Mouse (Mus musculus) liver, embryonic 12.5 days (tissue): ENCODE data around the gene Rims3. TPM values are rescaled to one million over a fixed set of nuclear protein-coding genes. Genes with fewer than 3 reads are reported as not detected.

Experiments
- ATAC-seq: fragments of 200-750 bp; cut with Nextera tagmentation; 2 replicates; pipeline ENCODE4 v1.8.0; 2017; ENCODE audit warnings: moderate number of reproducible peaks, mild to moderate bottlenecking, moderate library complexity
- H3K27ac ChIP-seq: fragments of 300-500 bp; sonication (generic); 2 replicates; pipeline ENCODE4 v1.5.1; 2016; ENCODE audit warnings: mild to moderate bottlenecking
- H3K27me3 ChIP-seq: fragments of 300-500 bp; sonication (generic); replicated peaks from 2 replicates; pipeline ENCODE4 v1.6.1; 2016; ENCODE audit warnings: mild to moderate bottlenecking, moderate library complexity
- H3K36me3 ChIP-seq: fragments of 300-500 bp; sonication (generic); 2 replicates; pipeline ENCODE4 v1.6.1; 2016; ENCODE audit warnings: mild to moderate bottlenecking, moderate library complexity
- H3K4me1 ChIP-seq: fragments of 300-500 bp; sonication (generic); 2 replicates; pipeline ENCODE4 v1.6.1; 2016
- H3K4me2 ChIP-seq: fragments of 300-500 bp; sonication (generic); 2 replicates; pipeline ENCODE4 v1.6.1; 2016; ENCODE audit warnings: mild to moderate bottlenecking, moderate library complexity
- H3K4me3 ChIP-seq: fragments of 300-500 bp; sonication (generic); 2 replicates; pipeline ENCODE4 v1.5.1; 2016; ENCODE audit warnings: mild to moderate bottlenecking, moderate library complexity
- H3K9ac ChIP-seq: fragments of 300-500 bp; sonication (generic); 2 replicates; pipeline ENCODE4 v1.6.1; 2016; ENCODE audit warnings: mild to moderate bottlenecking, moderate library complexity
- H3K9me3 ChIP-seq: fragments of 300-500 bp; sonication (generic); replicated peaks from 2 replicates; pipeline ENCODE4 v1.6.1; 2016; ENCODE audit warnings: mild to moderate bottlenecking, moderate library complexity
- WGBS: fragments of 180-500 bp; shearing (Covaris S2); methylation state at CpG from one replicate; pipeline ENCODE4 v1.1.7; 2016; ENCODE audit not compliant: insufficient replicate concordance; 5-methylcytosine and 5-hydroxymethylcytosine counted together
- polyA plus RNA-seq: library from polyadenylated mRNA; unstranded; fragments of >200 nt; fragmentation: Nextera tagmentation; extraction: Ambion mirVana; gene quantifications from 2 replicates; pipeline ENCODE4 v1.2.1, GENCODE M21; 2016

The Rims3 gene
- 0.23 and 0.30 TPM in 2 replicates for polyA plus RNA-seq

DNA sequence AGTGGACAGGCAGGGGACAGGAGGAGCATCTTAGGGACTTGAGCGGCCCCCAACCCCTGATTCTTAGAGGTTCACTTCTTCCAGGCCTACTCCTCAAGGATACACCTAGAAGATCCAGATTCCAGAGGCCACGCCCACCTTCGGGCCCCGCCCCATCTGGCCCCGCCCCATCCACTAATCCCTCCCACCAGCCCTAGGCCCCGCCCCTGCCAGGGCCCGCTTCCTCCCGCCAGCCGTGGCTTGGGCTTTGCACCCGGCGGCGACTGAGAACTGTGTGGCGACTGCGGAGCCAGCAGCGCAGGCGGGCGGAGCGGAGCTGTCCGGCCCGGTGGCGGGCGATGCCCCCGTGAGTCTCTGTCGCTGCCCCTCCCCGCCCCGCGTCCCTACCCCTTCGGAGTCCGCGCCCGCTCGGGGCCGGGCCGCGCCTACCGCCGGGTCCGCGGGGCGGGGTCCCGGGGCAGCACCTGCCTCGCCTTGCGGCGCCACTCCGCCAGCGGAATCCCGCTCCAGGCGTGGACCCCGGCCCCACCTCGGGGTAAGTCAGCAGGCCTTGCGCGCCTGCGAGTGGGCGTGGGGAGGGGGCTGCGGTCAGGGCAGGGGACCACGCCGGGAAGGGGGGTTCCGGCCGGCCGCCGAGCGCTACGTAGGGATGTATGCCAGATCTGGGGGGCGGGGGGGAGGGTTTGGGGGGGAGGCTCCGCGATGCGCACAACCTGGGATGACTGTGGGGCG is at the start of gene Rims3:
Gene Rims3, plus strand, starts transcription at position 229 of the 732 bp plus-strand sequence.
- ATAC-seq, result peak; percentile 65
- under 1% methylated on average over 57 of the region's 68 CpGs for WGBS
- Histone ChIP-seq H3K27me3 (peaks cover 74% of the 10 kb centered on the region), H3K9ac (peak within 1 kb of the TSS; percentile 61), H3K9me3 (0 out of 2 replicates have a peak, but pooled peaks cover 4% of the 10 kb centered on the region), H3K4me3 (peak within 1 kb of the TSS; percentile 66), H3K4me1 (peaks cover 9% of the 10 kb centered on the region), H3K36me3 (no peaks in the 10 kb centered on the region), H3K27ac (no peak within 1 kb of the TSS), H3K4me2 (peak within 1 kb of the TSS; percentile 96)

DNA sequence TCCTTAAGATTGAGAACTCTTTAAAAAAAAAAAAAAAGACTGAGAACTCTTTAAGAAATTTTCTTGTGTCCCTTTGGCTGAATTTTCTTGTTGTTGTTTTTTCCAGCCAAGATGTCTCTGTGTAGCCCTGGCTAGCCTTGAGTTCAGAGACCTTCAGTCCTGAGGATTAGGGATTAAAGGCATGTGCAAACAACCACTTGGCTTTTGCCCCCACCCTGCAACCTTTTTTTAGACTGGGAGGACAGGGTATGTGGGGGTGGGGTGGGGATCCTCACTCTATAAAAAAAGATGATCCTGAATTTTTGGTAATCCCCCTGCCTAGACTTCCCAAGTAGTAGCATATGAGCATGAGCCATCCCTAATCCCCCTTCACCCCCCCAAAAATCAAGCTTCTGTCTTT is 48.8 kb upstream of the Rims3 start:
- H3K9ac ChIP-seq, result no peak overlapping the region
- 0 out of 2 replicates have a peak, but pooled peaks cover 4% of the 10 kb centered on the region for H3K36me3 ChIP-seq
- H3K27ac ChIP-seq, result no peak overlapping the region; the same call in 1 of the 2 replicates
- peaks cover 28% of the 10 kb centered on the region for H3K4me1 ChIP-seq
- no peak for ATAC-seq
- no peaks in the 10 kb centered on the region for H3K9me3 ChIP-seq
- H3K4me3 ChIP-seq, result no peak overlapping the region
- H3K27me3 ChIP-seq, result no peaks in the 10 kb centered on the region
- H3K4me2 ChIP-seq, result 0 out of 2 replicates have a peak overlapping the region, but pooled peaks have one; percentile 0

DNA sequence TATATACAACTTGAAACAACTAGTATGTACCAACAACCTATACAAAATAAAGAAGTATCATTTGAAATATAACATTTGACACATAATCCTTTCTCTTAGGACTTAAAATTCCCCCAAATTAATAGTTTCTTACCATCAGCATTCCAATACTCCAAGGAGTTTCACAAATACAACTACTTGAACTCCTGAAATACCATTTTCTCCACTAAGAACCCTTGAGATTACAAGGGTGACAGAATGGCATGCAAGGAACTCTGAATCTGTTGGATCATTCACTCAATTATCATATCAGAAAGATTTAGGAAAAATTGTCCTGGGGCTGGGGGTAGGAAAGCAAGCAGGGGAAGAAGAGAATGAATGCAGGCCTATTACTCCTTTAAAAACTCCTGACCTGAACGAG is 40.9 kb upstream of the Rims3 start:
- Histone ChIP-seq H3K36me3 (no peaks in the 10 kb centered on the region), H3K4me2 (peak overlapping the region; percentile 74), H3K4me1 (peaks cover 54% of the 10 kb centered on the region), H3K27ac (no peak overlapping the region), H3K27me3 (no peaks in the 10 kb centered on the region), H3K9me3 (no peaks in the 10 kb centered on the region), H3K4me3 (peak overlapping the region; percentile 62), H3K9ac (no peak overlapping the region)
- ATAC-seq, result no peak
- 74% methylated on average over 1 of the region's 1 CpGs for WGBS

DNA sequence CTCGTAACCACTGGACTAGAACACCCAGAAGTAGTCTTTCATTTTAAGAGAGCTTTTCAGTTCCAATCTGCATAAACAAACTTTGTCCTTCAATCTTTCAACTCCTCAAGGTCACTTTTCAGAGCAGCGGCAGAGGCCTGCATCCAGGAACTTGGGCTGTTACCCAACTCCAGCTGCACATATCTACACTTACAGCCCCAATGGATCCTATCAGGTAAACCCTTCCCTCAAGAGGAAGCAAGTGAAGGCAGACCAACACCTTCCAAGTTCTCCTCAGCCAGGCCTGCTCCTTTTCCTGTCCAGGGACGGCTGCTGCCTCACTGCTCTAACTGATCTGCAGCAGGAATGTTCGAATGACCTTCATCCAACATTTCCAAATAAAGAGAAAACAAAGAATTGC is 40.4 kb upstream of the Rims3 start:
- peak overlapping the region; percentile 74 for H3K4me2 ChIP-seq
- 48% methylated on average over 4 of the region's 4 CpGs for WGBS
- peak overlapping the region; percentile 34 for H3K27ac ChIP-seq
- no peaks in the 10 kb centered on the region for H3K36me3 ChIP-seq
- peak overlapping the region; percentile 62 for H3K4me3 ChIP-seq
- H3K27me3 ChIP-seq, result no peaks in the 10 kb centered on the region
- H3K9me3 ChIP-seq, result no peaks in the 10 kb centered on the region
- no peak for ATAC-seq
- H3K4me1 ChIP-seq, result peaks cover 56% of the 10 kb centered on the region
- H3K9ac ChIP-seq, result peak overlapping the region; percentile 46; the same call in 1 of the 2 replicates

DNA sequence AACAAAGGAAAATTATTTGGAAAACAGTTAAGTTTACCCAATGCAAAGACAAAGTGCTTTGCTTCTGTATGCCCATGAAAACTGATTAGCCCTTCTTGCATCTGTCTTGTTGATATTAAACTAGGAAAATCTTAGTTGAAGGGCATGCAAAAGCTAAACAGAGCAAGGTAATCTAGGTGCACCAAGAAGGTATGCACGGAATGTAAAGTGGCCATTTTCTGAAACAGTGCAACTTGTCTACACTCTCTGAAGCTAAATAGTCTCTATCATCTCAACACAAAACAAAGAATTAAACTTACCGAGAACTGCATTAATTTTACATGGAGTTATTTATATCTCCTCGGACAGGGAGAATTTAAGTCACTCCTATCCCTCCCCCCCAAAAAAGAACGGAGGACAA is 39.5 kb upstream of the Rims3 start:
- 27% methylated on average over 4 of the region's 4 CpGs for WGBS

DNA sequence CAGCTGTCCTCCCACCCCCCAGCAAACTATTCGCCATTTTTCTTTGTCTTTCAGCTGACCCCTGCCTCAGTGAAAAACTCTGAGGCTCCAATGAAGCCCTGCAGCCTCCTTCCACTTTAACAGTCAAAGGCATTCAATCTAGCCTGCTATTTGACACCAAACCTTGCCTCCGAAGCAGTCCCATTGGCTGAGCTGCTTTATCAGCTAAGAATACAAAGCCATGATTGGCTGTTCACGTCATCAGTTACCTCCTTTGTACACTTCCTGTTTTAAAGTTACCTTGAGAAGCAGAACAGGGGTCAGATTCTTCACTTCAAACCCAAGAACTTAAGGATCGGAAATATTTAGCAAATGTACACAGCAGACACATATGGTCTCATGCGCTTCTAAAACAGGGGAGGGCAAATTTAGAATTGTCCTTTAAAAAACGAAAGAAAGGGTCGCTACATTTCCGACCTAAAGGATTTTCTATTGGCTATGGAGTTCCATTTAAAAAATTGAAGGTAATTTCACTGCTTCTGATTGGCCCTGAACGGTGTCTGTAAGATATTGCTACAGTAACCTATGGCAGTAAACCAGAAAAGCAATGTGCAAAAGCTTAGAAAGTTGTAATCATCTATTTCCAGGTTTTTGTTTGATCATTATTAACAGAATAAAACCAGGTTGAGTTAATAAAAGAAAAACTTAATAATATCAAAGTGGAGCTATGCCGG is 38.8 kb upstream of the Rims3 start:
- Histone ChIP-seq H3K4me3 (peak overlapping the region; percentile 62), H3K36me3 (no peaks in the 10 kb centered on the region), H3K27ac (peak overlapping the region; percentile 57; the same call in 1 of the 2 replicates), H3K9me3 (no peaks in the 10 kb centered on the region), H3K4me2 (peak overlapping the region; percentile 74), H3K27me3 (no peaks in the 10 kb centered on the region), H3K9ac (peak overlapping the region; percentile 65), H3K4me1 (peaks cover 60% of the 10 kb centered on the region)
- WGBS, result 9% methylated on average over 10 of the region's 10 CpGs
- peak; percentile 96 for ATAC-seq

More for the DNA sequence above, 39.5 kb upstream of the Rims3 start:
- 0 out of 2 replicates have a peak, but pooled peaks have one; percentile 3 for ATAC-seq
- H3K4me2 ChIP-seq, result peak overlapping the region; percentile 74
- H3K27ac ChIP-seq, result peak overlapping the region; percentile 57; the same call in 1 of the 2 replicates
- peaks cover 60% of the 10 kb centered on the region for H3K4me1 ChIP-seq
- H3K9ac ChIP-seq, result peak overlapping the region; percentile 65
- H3K4me3 ChIP-seq, result peak overlapping the region; percentile 62
- H3K9me3 ChIP-seq, result no peaks in the 10 kb centered on the region
- no peaks in the 10 kb centered on the region for H3K27me3 ChIP-seq
- H3K36me3 ChIP-seq, result no peaks in the 10 kb centered on the region

DNA sequence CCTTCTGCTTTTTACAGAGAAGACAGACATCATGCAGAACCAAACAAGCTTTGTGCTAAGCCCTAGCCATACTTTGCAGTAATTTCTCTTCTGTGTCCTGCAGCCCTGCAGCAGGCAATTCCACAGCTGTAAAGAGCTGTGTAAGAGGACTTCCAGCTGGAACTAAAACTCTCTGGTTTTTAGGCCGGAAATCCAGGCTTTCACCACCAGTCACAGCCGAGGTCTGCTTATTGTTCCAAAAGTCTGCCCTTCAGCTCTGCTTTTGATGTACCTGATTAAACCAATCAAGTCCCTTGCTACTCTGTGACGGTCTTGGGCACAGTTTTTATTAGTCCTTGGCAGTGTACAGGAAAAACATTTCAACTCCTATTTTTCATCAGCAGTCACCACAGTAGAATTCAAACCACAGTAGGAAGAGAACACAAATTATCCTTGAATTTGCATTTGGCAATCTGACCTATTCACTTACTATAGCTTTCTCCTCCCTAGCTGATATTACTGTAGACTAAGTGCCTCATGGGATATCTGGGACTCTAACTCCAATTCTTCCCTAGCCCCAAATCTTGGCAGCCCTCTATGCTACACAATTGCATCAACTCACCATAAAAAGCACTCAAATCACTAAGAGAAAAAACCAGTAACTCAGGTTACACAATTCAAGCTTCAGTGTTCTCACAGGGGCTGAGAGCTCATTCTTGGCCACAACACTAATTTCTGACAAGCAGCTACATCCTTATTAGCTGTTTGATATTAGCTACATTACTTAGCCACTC is 37.4 kb upstream of the Rims3 start:
- H3K27ac ChIP-seq, result peak overlapping the region; percentile 66
- H3K27me3 ChIP-seq, result no peaks in the 10 kb centered on the region
- no peaks in the 10 kb centered on the region for H3K9me3 ChIP-seq
- H3K9ac ChIP-seq, result 0 out of 2 replicates have a peak overlapping the region, but pooled peaks have one; percentile 10
- no peaks in the 10 kb centered on the region for H3K36me3 ChIP-seq
- peak overlapping the region; percentile 74 for H3K4me2 ChIP-seq
- no peak overlapping the region; the same call in 1 of the 2 replicates for H3K4me3 ChIP-seq
- 49% methylated on average over 3 of the region's 3 CpGs for WGBS
- H3K4me1 ChIP-seq, result peaks cover 68% of the 10 kb centered on the region
- no peak for ATAC-seq

DNA sequence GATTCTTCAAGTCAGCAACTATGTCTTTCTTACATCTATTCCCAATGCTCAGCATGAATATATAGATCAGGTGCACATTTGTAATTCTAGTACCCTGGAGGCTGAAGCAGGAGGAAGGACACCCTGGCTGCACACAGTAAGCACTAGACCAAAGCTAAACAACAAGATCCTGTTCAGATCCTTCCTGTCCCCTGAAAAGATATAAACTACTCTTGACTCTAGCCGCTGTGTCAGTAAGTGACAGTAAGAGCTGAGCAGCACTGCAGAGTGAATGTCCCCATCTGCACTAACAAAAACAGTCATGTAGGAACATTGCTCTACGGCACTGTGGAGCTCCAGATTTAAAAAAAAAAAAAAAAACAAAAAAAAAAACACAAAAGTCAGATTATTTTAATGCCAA is 36.7 kb upstream of the Rims3 start:
- no peak for ATAC-seq
- whole genome bisulfite sequencing, result 79% methylated on average over 2 of the region's 2 CpGs

DNA sequence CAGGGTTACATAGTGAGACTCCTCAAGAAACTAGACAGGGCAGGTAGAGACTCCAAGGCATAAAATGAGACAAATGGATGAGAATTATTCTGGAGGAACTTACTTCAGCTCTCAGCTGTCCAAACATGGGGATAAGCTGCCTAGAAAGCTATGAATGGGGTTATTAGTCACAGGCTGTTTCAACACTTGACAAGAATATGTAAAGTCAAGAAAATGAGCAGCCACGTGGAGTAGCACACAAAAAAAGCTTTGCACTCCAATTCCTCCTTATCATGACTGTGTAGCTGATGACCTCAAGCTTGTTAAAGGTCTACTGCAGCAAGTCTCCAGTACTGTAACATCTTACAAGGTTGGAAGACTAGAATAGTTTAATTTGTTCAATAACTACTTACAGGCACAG is 35.3 kb upstream of the Rims3 start:
- Histone ChIP-seq H3K27ac (no peak overlapping the region), H3K9me3 (no peaks in the 10 kb centered on the region), H3K4me1 (peaks cover 75% of the 10 kb centered on the region), H3K9ac (no peak overlapping the region), H3K27me3 (no peaks in the 10 kb centered on the region), H3K4me2 (no peak overlapping the region), H3K36me3 (no peaks in the 10 kb centered on the region), H3K4me3 (no peak overlapping the region)
- 49% methylated on average over 1 of the region's 1 CpGs for WGBS
- ATAC-seq, result no peak

More for the DNA sequence above, 36.7 kb upstream of the Rims3 start:
- H3K9ac ChIP-seq, result no peak overlapping the region
- no peaks in the 10 kb centered on the region for H3K27me3 ChIP-seq
- H3K36me3 ChIP-seq, result no peaks in the 10 kb centered on the region
- no peak overlapping the region for H3K4me3 ChIP-seq
- peaks cover 68% of the 10 kb centered on the region for H3K4me1 ChIP-seq
- no peaks in the 10 kb centered on the region for H3K9me3 ChIP-seq
- no peak overlapping the region for H3K27ac ChIP-seq
- H3K4me2 ChIP-seq, result no peak overlapping the region

DNA sequence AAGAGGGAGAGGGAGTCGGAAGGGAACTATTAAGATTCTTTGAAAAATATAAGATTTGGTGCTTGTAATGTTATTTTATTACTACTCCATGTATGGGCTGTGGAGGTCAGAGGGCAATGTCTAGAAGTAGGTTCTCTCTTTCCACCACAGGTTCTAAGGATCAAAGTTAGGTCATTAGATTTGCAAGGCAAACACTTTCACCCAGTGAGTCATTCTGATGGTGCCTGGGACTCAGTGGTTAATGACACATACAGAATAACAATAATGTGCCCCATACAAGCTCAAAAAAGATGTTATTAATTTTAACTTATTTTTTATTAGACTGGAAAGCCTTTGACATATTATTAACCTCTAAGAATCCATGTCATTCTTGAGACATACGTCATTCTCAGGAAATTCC is 34.7 kb upstream of the Rims3 start:
- H3K27me3 ChIP-seq, result no peaks in the 10 kb centered on the region
- no peak overlapping the region for H3K4me3 ChIP-seq
- H3K4me2 ChIP-seq, result no peak overlapping the region
- H3K27ac ChIP-seq, result no peak overlapping the region
- 89% methylated on average over 2 of the region's 2 CpGs for WGBS
- no peak overlapping the region for H3K9ac ChIP-seq
- no peaks in the 10 kb centered on the region for H3K36me3 ChIP-seq
- no peak for ATAC-seq
- H3K4me1 ChIP-seq, result peaks cover 71% of the 10 kb centered on the region
- no peaks in the 10 kb centered on the region for H3K9me3 ChIP-seq

DNA sequence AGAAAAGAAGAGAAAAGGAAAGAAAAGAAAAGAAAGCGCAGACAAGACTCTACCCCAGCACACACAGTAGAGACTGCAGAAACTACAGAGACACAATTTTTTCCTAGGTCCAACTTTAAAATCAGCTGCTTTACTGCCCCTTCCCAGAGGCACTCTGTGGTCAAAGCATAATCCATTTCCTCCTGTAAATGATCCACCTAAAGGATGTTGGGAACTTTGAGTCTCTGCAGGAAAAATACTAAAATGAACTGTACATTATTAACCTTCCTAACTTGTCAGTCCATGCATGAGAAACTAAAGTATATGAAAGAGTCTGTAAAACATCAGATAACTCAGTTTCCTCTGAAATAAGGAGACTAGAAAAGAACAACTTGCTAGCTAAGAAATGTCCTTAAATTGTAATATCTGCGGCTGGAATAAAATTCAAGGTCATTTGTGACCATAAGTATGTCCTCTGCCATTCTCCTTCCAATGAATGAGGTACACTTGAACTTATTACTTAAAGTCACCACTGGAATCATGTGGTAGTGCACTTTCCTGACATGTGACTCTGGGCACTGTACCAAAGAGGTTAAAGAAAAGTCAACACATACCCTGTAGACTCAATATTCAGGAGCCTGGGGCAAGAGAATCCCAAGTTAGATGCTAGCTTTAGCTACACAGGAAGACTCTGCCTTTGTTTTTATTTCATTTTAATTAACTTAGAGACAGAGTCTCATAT is 32.3 kb upstream of the Rims3 start:
- Histone ChIP-seq H3K4me2 (peak overlapping the region; percentile 81; the same call in 1 of the 2 replicates), H3K36me3 (no peaks in the 10 kb centered on the region), H3K4me1 (peaks cover 64% of the 10 kb centered on the region), H3K9ac (peak overlapping the region; percentile 31; the same call in 1 of the 2 replicates), H3K9me3 (no peaks in the 10 kb centered on the region), H3K27ac (no peak overlapping the region), H3K27me3 (no peaks in the 10 kb centered on the region), H3K4me3 (no peak overlapping the region)
- 92% methylated on average over 2 of the region's 2 CpGs for WGBS
- no peak for ATAC-seq
